Mouse (Mus musculus) limb, embryonic 11.5 days (tissue): ENCODE measurements at regions not wholly inside any gene's neighbourhood (a gene's known extent, or its start where the extent isn't known, plus 50 kb on each side); places are given as distances from the start of the nearest gene placed in this dataset.

ENCODE experiments used
- ATAC-seq: fragments of 200-750 bp; cut with Nextera tagmentation; 2 replicates; pipeline ENCODE4 v1.8.0; 2017; ENCODE audit warnings: low read depth; ENCODE audit not compliant: insufficient number of reproducible peaks, low FRiP score, low TSS enrichment
- DNase-seq: peaks from one replicate; pipeline ENCODE4 v3.0.0-alpha.2; 2015; ENCODE audit warnings: low spot score
- H3K27ac ChIP-seq: fragments of 300-500 bp; sonication (generic); replicated peaks from 2 replicates; pipeline ENCODE4 v1.5.1; 2014; ENCODE audit warnings: low read depth, mild to moderate bottlenecking, low read length
- H3K27me3 ChIP-seq: fragments of 300-500 bp; sonication (generic); 2 replicates; pipeline ENCODE4 v1.6.1; 2014; ENCODE audit warnings: mild to moderate bottlenecking, low read length, mixed read lengths; ENCODE audit not compliant: control insufficient read depth, insufficient read depth
- H3K36me3 ChIP-seq: fragments of 300-500 bp; sonication (generic); 2 replicates; pipeline ENCODE4 v1.6.1; 2014; ENCODE audit warnings: mild to moderate bottlenecking, low read length, moderate library complexity, mixed read lengths; ENCODE audit not compliant: control insufficient read depth, insufficient read depth
- H3K4me1 ChIP-seq: fragments of 300-500 bp; sonication (generic); 2 replicates; pipeline ENCODE4 v1.6.1; 2014; ENCODE audit warnings: low read length, mixed read lengths; ENCODE audit not compliant: control insufficient read depth, insufficient read depth
- H3K4me2 ChIP-seq: fragments of 300-500 bp; sonication (generic); 2 replicates; pipeline ENCODE4 v1.6.1; 2014; ENCODE audit warnings: low read depth, mild to moderate bottlenecking, moderate library complexity; ENCODE audit not compliant: severe bottlenecking
- H3K4me3 ChIP-seq: fragments of 300-500 bp; sonication (generic); 2 replicates; pipeline ENCODE4 v1.5.1; 2014; ENCODE audit warnings: low read depth, low read length
- H3K9ac ChIP-seq: fragments of 300-500 bp; sonication (generic); 2 replicates; pipeline ENCODE4 v1.6.1; 2014; ENCODE audit warnings: mild to moderate bottlenecking, low read length
- H3K9me3 ChIP-seq: fragments of 300-500 bp; sonication (generic); 2 replicates; pipeline ENCODE4 v1.6.1; 2016; ENCODE audit warnings: low read length; ENCODE audit not compliant: control insufficient read depth
- WGBS: fragments of 180-500 bp; shearing (Covaris S2); extraction: QIAGEN DNeasy Blood & Tissue Kit; methylation state at CpG from one replicate; pipeline ENCODE4 v1.1.7; 2014; 5-methylcytosine and 5-hydroxymethylcytosine counted together

DNA sequence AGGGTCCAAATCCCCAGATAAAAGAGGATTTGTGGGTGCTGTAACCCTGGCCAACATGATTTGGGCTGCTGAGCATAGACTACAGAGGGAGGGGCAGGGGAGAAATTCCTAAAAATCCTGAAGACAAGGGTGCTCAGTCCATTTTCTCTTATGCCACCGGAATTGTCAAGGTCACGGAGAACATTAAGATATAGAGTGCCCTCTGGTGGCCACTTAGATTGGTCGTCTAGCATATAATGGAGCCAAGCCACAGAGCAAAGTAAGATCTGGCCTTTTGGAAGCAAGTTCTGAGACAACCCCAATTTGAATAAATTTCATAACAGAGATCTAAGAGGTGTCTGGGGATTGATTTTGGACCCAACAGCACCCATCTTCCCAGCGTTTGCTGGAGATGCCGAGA lies 250.0 kb downstream of the Prr32 start:
- no peaks in the 10 kb centered on the region for H3K36me3 ChIP-seq
- no peak for ATAC-seq
- H3K4me2 ChIP-seq: no peak overlapping the region
- no peak overlapping the region for H3K27ac ChIP-seq
- no peaks in the 10 kb centered on the region for H3K27me3 ChIP-seq
- peak; percentile 20 for DNase-seq
- H3K9me3 ChIP-seq: no peaks in the 10 kb centered on the region
- H3K9ac ChIP-seq: no peak overlapping the region
- no peaks in the 10 kb centered on the region for H3K4me1 ChIP-seq
- H3K4me3 ChIP-seq: no peak overlapping the region
- 53% methylated on average over 5 of the region's 5 CpGs for WGBS
